Mouse (Mus musculus): Measurements from ENCODE around the gene Tectb. TPM values are rescaled to one million over a fixed set of nuclear protein-coding genes. Genes with fewer than 3 reads are reported as not detected.
"Not testable (repeated sequence)": the region's sequence is repeated elsewhere in the genome, so short reads cannot be mapped to it uniquely, and the experiment has no call there.

Tectb gene
- total RNA-seq, 1 experiment from 2014 or later: not detected

DNA sequence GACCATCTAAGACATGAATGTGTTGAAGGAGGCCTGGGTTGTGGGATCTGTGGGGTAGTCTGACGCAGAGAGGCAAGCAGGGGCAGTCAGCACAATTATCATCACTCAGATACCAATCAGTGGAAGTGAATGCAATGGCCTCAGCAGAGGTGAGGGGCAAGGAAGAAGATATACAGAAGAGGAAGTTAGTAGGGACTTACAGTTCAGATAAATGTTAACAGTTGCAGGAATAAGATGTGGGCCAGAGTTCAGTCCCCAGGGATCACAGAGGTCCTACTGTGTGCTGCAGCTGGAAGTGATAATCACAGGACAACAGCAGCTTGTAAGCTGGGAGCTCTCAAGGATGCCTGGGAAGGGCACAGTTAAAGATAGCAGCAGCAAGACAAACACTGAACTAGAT is 16.4 kb upstream of the Tectb start:
- no peak for ATAC-seq (replicated peaks; ENCODE audit: low read depth, poor library complexity, severe bottlenecking)

DNA sequence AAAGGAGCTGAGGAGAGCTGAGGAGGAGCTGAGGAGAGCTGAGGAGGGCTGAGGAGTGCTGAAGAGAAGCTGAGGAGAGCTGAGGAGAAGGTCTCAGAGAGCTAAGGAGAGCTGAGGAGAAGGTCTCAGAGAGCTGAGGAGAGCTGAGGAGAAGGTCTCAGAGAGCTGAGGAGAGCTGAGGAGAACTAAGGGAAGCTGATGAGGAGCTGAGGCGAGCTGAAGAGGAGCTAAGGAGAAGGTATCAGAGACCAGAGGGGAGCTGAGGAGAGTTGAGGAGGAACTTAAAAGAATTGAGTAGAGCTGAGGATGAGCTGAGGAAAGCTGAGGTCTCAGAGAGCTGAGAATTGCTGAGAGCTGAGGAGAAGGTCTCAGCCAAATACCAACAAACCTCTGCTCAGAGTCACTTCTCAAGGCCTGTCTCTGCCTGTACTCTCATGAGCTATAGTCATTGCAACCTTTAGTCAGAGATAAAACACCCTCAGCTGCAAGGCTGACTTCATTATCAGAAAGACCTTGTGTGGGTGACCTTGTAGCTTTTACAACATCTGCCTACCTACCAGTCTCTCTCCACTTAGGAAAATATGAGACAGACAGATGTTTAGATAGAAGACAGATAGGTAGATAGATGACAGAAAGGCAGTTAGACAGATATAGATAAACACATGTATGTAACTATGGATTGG is 15.2 kb upstream of the Tectb start:
- no peak for ATAC-seq (replicated peaks; ENCODE audit: low read depth, poor library complexity, severe bottlenecking)

DNA sequence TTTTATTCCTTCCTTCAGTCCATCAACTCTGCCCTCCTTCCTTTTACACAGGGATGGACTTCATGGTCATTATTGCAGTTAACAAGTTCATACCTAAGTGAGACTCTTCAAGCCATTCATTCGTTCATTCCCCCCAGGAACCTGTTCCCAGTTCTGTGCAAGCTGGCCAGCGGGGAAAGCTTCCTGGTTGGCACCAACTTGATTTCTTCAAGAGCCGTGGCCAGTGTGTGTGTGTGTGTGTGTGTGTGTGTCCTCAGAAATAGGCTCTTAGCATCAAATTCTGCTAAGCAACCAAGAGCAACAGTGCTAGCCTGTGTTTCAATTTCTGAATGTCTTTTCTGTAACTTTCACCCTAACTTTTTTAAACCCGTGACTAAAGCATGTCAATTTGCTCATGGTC is 14.6 kb upstream of the Tectb start:
- ATAC-seq (replicated peaks; ENCODE audit: low read depth, poor library complexity, severe bottlenecking): no peak

DNA sequence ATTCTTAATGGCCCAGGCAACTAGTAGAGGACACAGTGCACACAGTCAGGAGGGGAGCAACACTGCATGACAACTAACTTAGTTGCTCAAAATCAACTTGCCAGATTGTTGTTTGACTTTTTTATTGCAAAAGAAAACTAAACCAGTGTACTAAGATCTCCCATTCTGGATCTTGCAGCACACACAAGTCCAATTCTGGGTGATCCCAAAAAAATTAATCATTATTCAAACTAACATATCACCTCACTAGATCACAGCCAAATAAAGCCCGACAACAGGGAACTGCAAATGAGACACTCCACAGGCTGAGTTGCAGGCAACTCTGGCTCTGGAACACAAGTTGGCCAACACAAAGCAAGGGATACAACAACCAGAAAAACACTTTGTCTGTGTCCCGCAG is 13.8 kb upstream of the Tectb start:
- ATAC-seq (replicated peaks; ENCODE audit: low read depth, poor library complexity, severe bottlenecking): no peak

DNA sequence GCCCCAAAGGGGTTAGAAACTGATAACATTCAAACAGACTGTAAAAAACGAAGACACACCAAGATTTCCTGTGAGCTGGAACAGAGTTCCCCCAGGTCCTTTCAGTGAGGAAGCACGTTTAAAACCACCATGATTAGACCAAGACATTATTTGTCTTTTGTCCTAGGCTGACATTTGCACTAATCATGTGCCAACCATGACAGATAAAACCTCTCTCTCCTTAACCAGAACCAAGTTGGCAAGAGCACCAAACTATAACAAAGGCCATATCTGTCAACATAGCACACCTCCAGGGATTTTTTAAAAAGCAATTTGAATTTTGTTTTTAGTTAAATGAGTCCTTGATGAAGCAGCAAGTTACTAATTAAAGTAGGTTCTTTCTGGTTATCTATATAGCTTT is 12.8 kb upstream of the Tectb start:
- no peak for ATAC-seq (replicated peaks; ENCODE audit: low read depth, poor library complexity, severe bottlenecking)

DNA sequence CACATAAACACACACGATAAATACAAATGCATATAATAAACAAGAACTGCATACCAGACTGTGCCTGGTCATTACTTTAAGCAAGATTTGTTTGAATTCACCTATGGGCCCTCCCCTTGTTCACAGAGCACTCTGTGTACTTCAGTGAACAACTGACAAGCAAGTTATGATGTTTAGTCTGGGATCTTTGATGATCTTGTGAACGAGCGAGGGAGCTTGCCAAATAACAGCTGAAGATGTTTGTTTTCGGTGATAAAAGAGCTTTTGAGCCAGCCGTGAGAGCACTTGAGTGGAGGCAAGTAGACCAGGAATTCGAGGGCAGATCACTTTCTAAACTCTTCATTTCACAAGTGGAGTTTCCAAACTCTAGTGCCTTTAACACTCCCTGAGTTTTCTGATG is 12.2 kb upstream of the Tectb start:
- ATAC-seq (replicated peaks; ENCODE audit: low read depth, poor library complexity, severe bottlenecking): no peak

DNA sequence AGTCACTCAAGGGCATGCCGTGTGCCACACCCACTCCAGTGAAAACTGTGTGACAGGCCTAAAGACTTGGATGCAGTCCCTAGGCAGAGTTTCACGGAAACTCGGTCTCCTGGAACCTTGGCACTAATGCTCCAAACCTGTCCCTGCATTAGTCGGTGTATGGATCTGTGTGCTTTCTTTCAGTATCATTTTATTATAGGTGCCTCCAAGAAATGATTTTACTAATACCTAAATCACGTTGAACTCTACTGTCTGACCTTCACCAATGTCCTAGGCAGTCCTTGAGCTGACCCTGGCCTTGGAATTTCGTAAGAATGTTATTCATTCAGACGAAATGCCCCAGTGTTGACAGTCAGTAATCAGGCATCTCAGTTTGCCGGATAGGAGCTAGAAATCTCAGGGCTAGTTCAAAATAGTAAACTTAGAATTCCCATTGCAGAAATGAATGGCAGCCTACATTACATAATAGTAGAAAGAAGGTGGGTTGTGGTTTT is 11.2 kb upstream of the Tectb start:
- not testable (repeated sequence) for ATAC-seq (replicated peaks; ENCODE audit: low read depth, poor library complexity, severe bottlenecking)

DNA sequence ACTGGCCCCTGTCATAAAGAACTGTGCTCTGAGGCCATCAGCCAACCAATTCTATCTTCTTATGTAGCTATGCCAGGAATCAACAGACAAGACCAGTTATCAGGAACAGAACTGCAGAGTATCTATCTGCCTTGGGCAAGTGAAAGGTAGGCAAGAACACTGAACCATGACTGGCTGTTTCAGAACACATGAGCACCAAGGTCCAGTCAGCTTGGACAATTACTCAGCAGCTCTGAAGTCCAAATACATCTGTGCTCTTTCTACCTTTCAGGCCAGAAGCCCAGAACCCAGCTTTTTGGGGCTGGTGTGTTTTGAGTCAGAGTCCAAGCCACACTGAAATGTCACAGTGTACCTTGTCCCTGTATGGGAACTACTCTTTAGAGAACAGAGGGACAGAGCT is 10.1 kb upstream of the Tectb start:
- ATAC-seq (replicated peaks; ENCODE audit: low read depth, poor library complexity, severe bottlenecking): no peak

DNA sequence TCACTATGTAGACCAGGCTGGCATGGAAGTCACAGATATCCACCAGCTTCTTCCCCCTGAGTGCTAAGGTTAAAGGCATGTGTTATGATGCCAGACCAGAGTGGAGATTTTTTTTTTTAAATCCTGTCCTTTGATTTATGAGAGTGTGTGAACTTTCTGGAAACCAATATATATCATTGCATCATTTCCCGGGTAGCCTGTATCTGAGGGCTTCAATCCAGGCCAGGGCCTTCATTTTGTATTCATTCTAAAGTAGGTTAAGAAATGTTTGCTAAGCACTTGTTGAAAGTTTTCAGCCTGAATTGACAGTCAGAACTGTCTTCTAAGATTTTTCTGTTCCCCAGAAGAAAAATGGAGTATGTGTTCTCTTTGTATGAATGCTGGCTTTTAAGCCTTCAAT is 8.9 kb upstream of the Tectb start:
- no peak for ATAC-seq (replicated peaks; ENCODE audit: low read depth, poor library complexity, severe bottlenecking)

DNA sequence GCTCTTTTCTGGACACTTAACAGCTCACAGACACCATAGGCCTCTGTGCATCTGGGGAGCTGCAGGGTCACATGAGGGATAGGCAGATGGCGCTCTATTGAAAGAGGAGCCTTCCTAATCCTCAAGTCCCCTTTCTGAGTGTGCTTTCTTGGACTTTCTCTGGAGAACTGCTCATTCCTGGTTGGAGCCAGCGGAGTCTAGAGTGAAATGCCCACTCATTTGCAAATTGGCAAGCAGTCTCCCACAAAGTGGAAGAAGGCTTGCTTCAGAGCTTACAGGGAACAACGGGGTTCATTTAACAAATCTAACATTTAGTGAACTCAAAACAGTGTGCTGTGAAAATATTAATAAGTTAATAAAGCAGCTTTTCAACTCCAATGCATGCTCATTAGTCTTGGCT is 3.4 kb upstream of the Tectb start:
- ATAC-seq (replicated peaks; ENCODE audit: low read depth, poor library complexity, severe bottlenecking): no peak

DNA sequence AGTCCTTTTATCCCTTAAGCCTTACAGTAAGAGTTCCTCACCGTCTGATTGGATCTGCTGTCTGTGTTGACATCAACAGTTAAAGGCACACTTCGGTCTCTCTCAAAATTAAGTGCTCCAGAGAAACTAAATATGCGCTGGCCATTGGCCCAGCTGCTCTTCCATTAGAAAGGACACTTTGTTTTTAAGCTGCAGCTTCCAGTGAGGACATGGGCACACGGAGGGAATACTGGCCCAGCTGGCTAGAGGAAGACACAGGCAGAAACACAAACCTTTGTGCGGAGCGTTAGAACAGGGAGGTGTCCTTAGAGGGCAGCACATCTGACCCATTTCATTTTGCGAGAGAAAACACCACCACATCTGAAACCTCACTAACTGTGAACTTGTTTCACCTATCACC is 3.9 kb downstream of the Tectb start:
- ATAC-seq (replicated peaks; ENCODE audit: low read depth, poor library complexity, severe bottlenecking): no peak

DNA sequence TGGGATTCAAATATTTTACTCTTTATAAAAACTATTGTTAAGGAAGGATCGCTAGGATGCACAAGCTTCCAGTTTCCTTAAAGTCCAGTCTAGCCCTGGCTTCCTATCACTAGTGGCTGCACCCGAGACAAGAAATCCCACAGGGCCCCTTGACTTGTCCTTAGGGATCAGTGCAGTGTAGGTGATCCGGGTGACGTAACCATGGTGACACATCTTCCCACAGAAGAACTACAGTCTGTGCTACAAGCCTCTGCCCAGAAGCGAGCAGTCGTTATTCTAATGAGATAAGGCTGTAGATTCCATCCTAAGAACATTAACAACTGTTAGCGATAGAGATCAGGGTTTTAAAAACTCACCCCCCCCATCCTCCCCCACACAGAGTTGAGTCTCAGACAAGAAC is 4.5 kb downstream of the Tectb start:
- ATAC-seq (replicated peaks; ENCODE audit: low read depth, poor library complexity, severe bottlenecking): no peak

DNA sequence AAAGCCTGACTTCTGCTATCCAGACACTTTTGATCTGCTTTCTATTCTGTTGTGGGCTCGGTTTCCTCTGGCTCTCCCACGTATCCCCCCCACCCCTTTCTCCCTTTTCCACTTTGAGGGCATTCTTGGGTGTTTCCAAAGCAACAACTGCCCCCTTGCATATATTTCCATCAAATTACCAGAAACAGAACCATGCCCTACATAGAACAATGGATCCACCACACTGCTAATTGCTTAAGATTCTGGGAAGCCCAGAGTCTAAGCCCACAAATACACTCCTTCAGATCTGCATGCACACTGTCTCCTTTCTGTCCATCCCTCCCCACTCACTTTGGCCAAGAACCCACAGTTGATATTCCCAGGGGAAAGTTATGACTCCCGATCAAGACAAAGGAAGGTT is 5.1 kb downstream of the Tectb start:
- no peak for ATAC-seq (replicated peaks; ENCODE audit: low read depth, poor library complexity, severe bottlenecking)

DNA sequence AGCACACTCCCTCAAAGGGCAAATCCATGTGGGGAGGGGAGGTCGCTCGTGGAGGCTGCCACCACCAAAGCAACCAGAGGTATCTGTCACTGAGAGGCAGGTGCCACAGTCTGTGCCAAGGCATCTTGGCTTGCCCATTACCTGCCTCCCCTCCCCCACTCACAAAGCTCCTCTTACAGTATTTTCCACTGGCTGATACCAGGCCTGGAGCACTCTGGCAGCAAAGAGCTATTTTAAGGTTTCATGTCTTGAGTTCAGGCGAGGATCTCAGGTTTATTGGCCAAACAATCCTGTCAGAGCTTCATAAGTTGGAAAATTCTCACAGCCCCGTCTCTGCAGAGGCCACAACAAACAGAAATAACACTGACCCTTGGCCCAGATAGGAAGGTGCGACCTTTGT is 9.5 kb downstream of the Tectb start:
- no peak for ATAC-seq (replicated peaks; ENCODE audit: low read depth, poor library complexity, severe bottlenecking)

DNA sequence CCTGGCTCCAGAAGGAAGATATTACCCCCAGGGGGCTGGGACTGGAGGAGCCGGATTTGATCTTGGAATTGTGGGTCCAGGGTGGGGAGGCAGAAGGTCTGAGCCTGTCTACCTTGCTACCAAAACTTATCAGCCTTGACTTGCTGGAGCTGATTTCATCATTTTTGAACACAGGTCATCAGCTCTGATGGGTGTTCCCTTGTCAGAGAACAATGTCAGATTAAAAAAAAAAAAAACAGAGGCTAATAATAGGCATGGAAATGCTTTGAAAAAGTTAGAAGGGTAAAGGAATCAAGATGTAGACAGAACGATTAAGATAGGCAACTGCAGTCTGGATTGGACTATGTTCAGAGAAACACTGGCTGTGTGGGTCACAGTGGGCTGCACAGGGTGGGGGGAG is 11.1 kb downstream of the Tectb start:
- no peak for ATAC-seq (replicated peaks; ENCODE audit: low read depth, poor library complexity, severe bottlenecking)

DNA sequence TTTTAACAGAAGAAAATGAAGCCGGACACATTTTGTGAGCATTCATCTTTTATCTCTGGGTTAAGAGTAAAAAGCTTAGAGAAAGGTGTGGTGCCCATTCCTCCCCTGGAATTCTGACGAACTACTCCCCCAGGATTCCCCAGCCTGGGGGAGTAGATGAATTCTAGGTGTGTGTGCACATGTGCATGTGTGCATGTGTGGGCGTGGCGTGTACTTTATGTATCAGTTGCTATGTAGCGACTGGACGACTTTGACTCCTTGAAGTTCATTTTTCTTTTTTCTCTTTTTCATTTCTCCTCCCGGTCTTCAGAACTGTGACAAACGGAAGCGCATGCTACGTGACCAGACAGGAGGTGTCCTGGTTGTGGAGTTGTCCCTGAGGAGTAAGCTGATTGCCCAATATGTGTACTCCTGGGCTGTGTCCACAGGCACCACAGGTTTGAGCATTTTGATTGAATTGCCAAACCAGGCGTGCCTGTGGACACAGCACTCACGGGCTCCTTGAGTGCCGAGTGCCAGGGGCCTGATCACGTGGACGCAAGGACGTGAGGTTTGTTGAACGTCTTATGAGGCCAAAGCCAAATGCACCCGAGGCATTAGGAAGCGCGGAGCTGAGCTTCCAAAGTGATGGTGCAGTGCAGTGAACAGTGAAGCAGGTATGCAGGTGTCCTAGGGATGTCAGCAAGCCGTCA is 11.9 kb downstream of the Tectb start:
- ATAC-seq (replicated peaks; ENCODE audit: low read depth, poor library complexity, severe bottlenecking): no peak

DNA sequence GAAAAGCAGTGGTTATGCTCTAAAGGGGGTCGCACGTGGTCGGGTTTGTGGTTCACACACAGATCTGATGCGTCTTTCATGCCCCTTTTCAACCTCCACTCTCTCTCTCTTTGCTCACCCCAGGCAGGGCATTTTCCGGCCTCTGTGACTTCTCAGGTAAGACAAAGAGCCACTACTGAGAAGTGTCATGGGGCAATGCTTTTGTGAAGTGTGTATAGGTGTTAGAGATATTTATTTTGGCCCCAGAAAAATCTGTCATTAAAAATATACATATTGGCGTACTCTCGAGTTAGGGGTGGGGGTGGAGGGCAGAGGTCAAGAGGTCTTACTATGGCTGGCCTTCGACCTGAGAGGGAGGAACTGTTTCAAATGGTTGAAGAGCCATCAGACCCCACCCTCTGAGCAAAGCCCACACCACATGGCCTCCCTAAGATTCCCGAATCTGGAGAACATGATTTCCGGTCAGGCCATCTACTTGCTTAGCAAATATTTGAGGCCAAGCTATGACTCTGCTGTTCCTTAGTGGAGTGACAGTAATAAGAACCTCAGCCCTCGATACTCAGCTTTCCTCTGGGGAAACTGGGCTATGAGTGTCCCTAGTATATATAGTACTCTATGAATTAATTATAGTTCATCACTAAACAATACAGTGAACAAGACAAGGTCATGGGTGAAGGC is 13.3 kb downstream of the Tectb start:
- no peak for ATAC-seq (replicated peaks; ENCODE audit: low read depth, poor library complexity, severe bottlenecking)

DNA sequence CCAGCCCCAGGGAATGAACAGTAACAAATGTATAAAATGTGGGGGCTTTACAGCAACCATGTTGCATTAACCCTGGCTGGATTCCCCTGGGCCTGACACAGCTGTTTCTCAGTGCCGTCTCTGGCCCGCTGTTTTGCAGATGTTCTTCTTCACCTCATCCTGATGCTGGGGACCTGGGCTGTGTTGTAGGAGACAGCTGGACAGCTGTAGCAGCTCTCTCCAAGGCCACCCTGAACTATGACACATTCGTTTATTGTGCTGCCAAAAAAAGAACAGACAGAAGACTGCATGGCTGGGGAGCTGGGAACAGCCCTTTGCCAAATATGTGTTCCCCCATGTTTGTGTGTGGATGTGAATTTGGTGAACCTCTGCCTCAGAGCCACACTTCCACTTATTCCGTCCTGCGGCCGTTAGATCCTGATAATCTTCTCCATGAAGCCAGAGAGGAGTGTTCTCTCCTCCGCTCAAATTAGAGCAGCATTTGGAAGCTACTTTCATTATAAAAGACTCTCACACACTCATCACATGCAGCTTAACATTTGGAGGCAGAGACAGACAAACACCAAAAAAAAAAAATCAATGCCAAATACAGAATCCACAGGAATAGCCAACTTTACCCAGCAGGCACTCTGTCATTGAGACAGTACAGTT is 14.1 kb downstream of the Tectb start:
- ATAC-seq (replicated peaks; ENCODE audit: low read depth, poor library complexity, severe bottlenecking): no peak

DNA sequence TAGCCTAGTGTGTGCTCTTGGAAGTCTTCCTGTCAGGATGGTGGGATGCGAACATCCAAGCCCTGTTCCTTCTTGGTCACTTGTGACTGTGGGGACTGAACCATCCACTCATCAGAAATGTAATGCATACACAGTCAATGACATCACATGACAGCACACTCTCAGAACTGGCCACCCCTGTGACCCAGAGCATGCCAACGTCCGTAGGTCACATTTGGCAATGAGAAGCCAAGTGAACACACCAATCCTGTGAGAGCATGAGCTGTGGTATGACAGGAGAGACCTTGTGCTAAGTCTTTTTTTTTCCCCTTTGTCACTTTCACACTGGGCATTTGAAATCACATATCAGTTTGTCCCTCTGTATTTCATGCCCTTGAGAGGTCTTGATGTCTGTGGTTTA is 15.0 kb downstream of the Tectb start:
- no peak for ATAC-seq (replicated peaks; ENCODE audit: low read depth, poor library complexity, severe bottlenecking)

DNA sequence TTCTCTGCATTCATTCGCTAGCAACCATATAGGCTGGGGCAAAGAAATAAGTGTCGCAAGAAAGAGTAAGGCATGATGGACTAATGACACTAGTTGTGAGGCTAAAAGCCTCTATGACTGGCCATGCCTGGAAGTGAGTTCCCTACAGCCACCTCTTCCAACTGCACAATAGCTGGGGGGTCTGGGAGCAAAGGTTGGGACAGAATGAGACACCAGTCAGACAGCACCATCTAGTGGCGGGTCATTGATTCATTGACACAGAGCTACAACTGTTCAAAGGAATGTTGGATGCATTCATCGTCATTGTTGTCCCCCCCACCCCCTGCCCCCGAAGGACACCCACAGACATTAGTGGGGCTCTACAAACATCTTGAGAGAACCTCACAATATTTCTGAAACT is 17.8 kb downstream of the Tectb start:
- ATAC-seq (replicated peaks; ENCODE audit: low read depth, poor library complexity, severe bottlenecking): peak; percentile 76
